Mouse (Mus musculus): Measurements from ENCODE around the gene Slc25a26. TPM values are rescaled to one million over a fixed set of nuclear protein-coding genes. Genes with fewer than 3 reads are reported as not detected.

Gene Slc25a26
- polyA plus RNA-seq, 1 experiment from 2014 or later = 8.6 TPM

DNA sequence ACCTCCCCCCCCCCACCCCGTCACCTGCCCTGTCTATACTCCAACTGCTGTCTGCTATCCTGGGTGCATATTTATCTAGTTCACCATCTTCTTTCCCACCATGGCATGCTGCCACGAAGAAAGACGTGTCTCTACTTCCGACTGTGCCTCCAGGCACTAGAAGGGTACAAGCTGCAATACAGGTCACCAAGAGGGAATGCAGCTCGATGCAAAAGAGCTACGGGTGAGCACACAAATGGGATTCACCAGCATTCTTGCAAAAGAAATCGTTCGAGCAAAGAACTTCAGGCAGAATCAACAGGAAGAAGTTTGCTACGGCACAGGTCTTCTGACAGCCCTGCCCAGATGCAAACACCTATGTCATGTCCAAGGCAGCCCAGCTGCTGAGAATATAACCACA lies 134.6 kb downstream of the Slc25a26 start:
- no peak overlapping the region for H3K9ac ChIP-seq (replicated peaks; ENCODE audit: low read depth, low read length)
- H3K4me1 ChIP-seq (replicated peaks; ENCODE audit: control insufficient read depth, insufficient read depth, low read length) = peaks cover 8% of the 10 kb centered on the region; the same call in 1 of the 2 replicates
- no peak for ATAC-seq
- no peaks in the 10 kb centered on the region for H3K27me3 ChIP-seq (replicated peaks; ENCODE audit: control insufficient read depth, insufficient read depth, low read length)
- H3K4me3 ChIP-seq (replicated peaks; ENCODE audit: low read length) = no peak overlapping the region
- WGBS = 64% methylated on average over 9 of the region's 9 CpGs
- H3K9me3 ChIP-seq (ENCODE audit: control insufficient read depth, low read length) = no peaks in the 10 kb centered on the region
- H3K36me3 ChIP-seq (ENCODE audit: control insufficient read depth, insufficient read depth) = no peaks in the 10 kb centered on the region
- H3K27ac ChIP-seq (ENCODE audit: low read length) = no peak overlapping the region
- H3K4me2 ChIP-seq (ENCODE audit: low read length) = no peak overlapping the region

DNA sequence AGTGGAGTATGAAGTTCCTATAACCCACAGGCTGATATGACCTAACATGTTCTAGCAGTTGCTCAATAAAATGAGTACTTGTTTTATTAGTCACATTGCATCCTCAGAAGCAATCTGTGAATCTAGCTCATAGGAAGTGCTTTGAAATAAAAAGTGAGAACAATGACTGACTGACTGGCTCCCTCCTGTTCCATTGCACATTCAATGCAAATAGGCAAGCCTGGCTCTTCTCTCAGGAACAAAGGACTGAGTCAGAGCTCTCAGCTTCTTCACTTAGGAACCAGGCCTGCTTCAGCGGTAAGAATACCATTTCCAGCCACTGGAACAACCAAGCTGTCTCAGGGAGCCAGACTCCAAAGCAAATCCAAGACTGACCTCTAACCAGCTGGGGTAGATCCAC lies 135.2 kb downstream of the Slc25a26 start:
- H3K9ac ChIP-seq (replicated peaks; ENCODE audit: low read depth, low read length) = no peak overlapping the region
- H3K4me3 ChIP-seq (replicated peaks; ENCODE audit: low read length) = no peak overlapping the region
- no peaks in the 10 kb centered on the region for H3K27me3 ChIP-seq (replicated peaks; ENCODE audit: control insufficient read depth, insufficient read depth, low read length)
- 33% methylated on average over 1 of the region's 1 CpGs for WGBS
- ATAC-seq = no peak
- H3K4me2 ChIP-seq (ENCODE audit: low read length) = no peak overlapping the region
- no peak overlapping the region for H3K27ac ChIP-seq (ENCODE audit: low read length)
- no peaks in the 10 kb centered on the region for H3K9me3 ChIP-seq (ENCODE audit: control insufficient read depth, low read length)
- H3K4me1 ChIP-seq (replicated peaks; ENCODE audit: control insufficient read depth, insufficient read depth, low read length) = peaks cover 11% of the 10 kb centered on the region
- no peaks in the 10 kb centered on the region for H3K36me3 ChIP-seq (ENCODE audit: control insufficient read depth, insufficient read depth)

DNA sequence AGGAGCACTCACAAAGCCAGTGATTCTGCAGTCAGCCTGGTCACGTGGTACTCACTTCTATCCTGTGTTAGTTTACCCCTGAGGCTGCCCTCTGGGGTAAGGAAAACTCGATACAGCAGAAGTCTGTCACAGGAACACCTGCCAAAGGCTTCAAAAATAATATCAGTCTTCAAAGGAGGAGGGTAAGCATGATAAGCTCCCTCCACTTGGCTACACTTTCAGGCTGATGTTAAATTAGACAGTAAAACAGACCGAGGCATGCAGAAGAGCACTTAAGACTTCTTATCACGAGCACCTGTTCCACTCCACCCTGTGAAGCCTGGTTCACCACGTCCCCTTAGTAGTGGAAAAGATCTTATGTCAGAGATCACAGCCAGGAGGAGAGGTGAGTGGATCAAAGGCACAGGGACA lies 136.9 kb downstream of the Slc25a26 start:
- H3K4me1 ChIP-seq (replicated peaks; ENCODE audit: control insufficient read depth, insufficient read depth, low read length) = peaks cover 9% of the 10 kb centered on the region
- H3K9ac ChIP-seq (replicated peaks; ENCODE audit: low read depth, low read length) = no peak overlapping the region
- no peak for ATAC-seq
- no peaks in the 10 kb centered on the region for H3K36me3 ChIP-seq (ENCODE audit: control insufficient read depth, insufficient read depth)
- H3K9me3 ChIP-seq (ENCODE audit: control insufficient read depth, low read length) = no peaks in the 10 kb centered on the region
- no peak overlapping the region for H3K4me2 ChIP-seq (ENCODE audit: low read length)
- H3K4me3 ChIP-seq (replicated peaks; ENCODE audit: low read length) = no peak overlapping the region
- WGBS = 72% methylated on average over 5 of the region's 5 CpGs
- H3K27me3 ChIP-seq (replicated peaks; ENCODE audit: control insufficient read depth, insufficient read depth, low read length) = no peaks in the 10 kb centered on the region
- H3K27ac ChIP-seq (ENCODE audit: low read length) = no peak overlapping the region

DNA sequence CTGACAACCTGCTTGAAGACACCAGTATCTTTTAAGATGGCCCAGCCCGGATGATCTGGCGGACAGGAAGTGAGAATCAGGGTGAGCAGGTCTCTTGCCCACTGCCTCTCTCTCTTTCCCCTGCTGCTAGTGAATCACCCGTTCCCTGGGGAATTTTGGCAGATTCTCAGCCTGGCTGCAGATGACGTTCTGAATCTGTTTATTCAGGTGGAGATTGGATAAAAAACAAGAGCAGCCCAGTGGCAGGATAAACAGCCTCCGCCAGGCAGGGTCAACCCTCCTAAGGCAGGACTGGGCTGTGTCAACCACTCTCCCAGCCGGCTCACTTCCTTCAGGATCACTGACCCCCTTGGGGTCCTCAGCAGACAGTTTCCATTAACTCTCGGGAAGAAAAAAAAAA lies 140.2 kb downstream of the Slc25a26 start:
- H3K9me3 ChIP-seq (ENCODE audit: control insufficient read depth, low read length) = no peaks in the 10 kb centered on the region
- H3K36me3 ChIP-seq (ENCODE audit: control insufficient read depth, insufficient read depth) = no peaks in the 10 kb centered on the region
- peaks cover 9% of the 10 kb centered on the region for H3K4me1 ChIP-seq (replicated peaks; ENCODE audit: control insufficient read depth, insufficient read depth, low read length)
- 37% methylated on average over 7 of the region's 7 CpGs for WGBS
- H3K27ac ChIP-seq (ENCODE audit: low read length) = no peak overlapping the region
- no peak overlapping the region for H3K4me2 ChIP-seq (ENCODE audit: low read length)
- no peaks in the 10 kb centered on the region for H3K27me3 ChIP-seq (replicated peaks; ENCODE audit: control insufficient read depth, insufficient read depth, low read length)
- no peak overlapping the region for H3K4me3 ChIP-seq (replicated peaks; ENCODE audit: low read length)
- ATAC-seq = 0 out of 2 replicates have a peak, but pooled peaks have one; percentile 18
- H3K9ac ChIP-seq (replicated peaks; ENCODE audit: low read depth, low read length) = no peak overlapping the region

GRCm38 (mm10) chr6:94642048-94642447 lies 141.9 kb downstream of the Slc25a26 start:
- no peak for ATAC-seq
- Histone ChIP-seq H3K9me3 (ENCODE audit: control insufficient read depth, low read length) (no peaks in the 10 kb centered on the region), H3K4me2 (ENCODE audit: low read length) (no peak overlapping the region), H3K36me3 (ENCODE audit: control insufficient read depth, insufficient read depth) (no peaks in the 10 kb centered on the region), H3K9ac (replicated peaks; ENCODE audit: low read depth, low read length) (no peak overlapping the region), H3K27ac (ENCODE audit: low read length) (no peak overlapping the region), H3K4me1 (replicated peaks; ENCODE audit: control insufficient read depth, insufficient read depth, low read length) (peaks cover 9% of the 10 kb centered on the region), H3K27me3 (replicated peaks; ENCODE audit: control insufficient read depth, insufficient read depth, low read length) (no peaks in the 10 kb centered on the region), H3K4me3 (replicated peaks; ENCODE audit: low read length) (no peak overlapping the region)
- WGBS = 93% methylated on average over 1 of the region's 1 CpGs

- Histone ChIP-seq H3K4me2 (ENCODE audit: low read length) (no peak overlapping the region), H3K27me3 (replicated peaks; ENCODE audit: control insufficient read depth, insufficient read depth, low read length) (no peaks in the 10 kb centered on the region), H3K27ac (ENCODE audit: low read length) (no peak overlapping the region), H3K4me1 (replicated peaks; ENCODE audit: control insufficient read depth, insufficient read depth, low read length) (peaks cover 26% of the 10 kb centered on the region), H3K9me3 (ENCODE audit: control insufficient read depth, low read length) (no peaks in the 10 kb centered on the region), H3K9ac (replicated peaks; ENCODE audit: low read depth, low read length) (no peak overlapping the region), H3K36me3 (ENCODE audit: control insufficient read depth, insufficient read depth) (no peaks in the 10 kb centered on the region), H3K4me3 (replicated peaks; ENCODE audit: low read length) (no peak overlapping the region)
- WGBS = 93% methylated on average over 2 of the region's 2 CpGs
- no peak for ATAC-seq
Measured at GRCm38 (mm10) chr6:94643989-94644388, 143.9 kb downstream of the Slc25a26 start.

DNA sequence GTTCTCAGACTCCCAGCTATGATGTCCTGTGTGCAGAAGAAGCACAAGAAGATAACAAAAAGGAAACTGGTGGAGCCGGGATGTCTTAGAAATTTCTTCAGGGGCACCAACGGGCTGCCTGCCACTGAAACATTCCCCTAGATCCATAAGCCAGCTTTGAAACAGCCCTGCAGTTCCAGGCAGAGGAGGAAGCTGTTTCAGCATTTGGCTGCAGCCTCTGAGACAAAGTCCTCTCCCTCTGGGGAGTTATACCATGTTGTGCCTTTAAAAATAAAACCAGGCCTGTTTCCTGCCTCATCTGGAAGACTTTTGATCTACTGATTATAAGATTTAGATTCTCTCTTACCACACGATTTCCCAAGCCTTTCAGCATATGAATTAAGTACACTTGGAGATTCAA lies 144.5 kb downstream of the Slc25a26 start:
- Histone ChIP-seq H3K4me1 (replicated peaks; ENCODE audit: control insufficient read depth, insufficient read depth, low read length) (peaks cover 32% of the 10 kb centered on the region), H3K9me3 (ENCODE audit: control insufficient read depth, low read length) (no peaks in the 10 kb centered on the region), H3K4me3 (replicated peaks; ENCODE audit: low read length) (no peak overlapping the region), H3K27me3 (replicated peaks; ENCODE audit: control insufficient read depth, insufficient read depth, low read length) (no peaks in the 10 kb centered on the region), H3K27ac (ENCODE audit: low read length) (no peak overlapping the region), H3K36me3 (ENCODE audit: control insufficient read depth, insufficient read depth) (no peaks in the 10 kb centered on the region), H3K4me2 (ENCODE audit: low read length) (no peak overlapping the region), H3K9ac (replicated peaks; ENCODE audit: low read depth, low read length) (no peak overlapping the region)
- WGBS = 74% methylated on average over 3 of the region's 3 CpGs
- ATAC-seq = no peak

- Histone ChIP-seq H3K4me2 (ENCODE audit: low read length) (no peak overlapping the region), H3K27me3 (replicated peaks; ENCODE audit: control insufficient read depth, insufficient read depth, low read length) (no peaks in the 10 kb centered on the region), H3K9ac (replicated peaks; ENCODE audit: low read depth, low read length) (no peak overlapping the region), H3K4me1 (replicated peaks; ENCODE audit: control insufficient read depth, insufficient read depth, low read length) (peaks cover 25% of the 10 kb centered on the region), H3K27ac (ENCODE audit: low read length) (no peak overlapping the region), H3K4me3 (replicated peaks; ENCODE audit: low read length) (no peak overlapping the region), H3K9me3 (ENCODE audit: control insufficient read depth, low read length) (no peaks in the 10 kb centered on the region), H3K36me3 (ENCODE audit: control insufficient read depth, insufficient read depth) (no peaks in the 10 kb centered on the region)
- 54% methylated on average over 4 of the region's 4 CpGs for WGBS
- ATAC-seq = no peak
Measured at GRCm38 (mm10) chr6:94645723-94646122, 145.6 kb downstream of the Slc25a26 start.

DNA sequence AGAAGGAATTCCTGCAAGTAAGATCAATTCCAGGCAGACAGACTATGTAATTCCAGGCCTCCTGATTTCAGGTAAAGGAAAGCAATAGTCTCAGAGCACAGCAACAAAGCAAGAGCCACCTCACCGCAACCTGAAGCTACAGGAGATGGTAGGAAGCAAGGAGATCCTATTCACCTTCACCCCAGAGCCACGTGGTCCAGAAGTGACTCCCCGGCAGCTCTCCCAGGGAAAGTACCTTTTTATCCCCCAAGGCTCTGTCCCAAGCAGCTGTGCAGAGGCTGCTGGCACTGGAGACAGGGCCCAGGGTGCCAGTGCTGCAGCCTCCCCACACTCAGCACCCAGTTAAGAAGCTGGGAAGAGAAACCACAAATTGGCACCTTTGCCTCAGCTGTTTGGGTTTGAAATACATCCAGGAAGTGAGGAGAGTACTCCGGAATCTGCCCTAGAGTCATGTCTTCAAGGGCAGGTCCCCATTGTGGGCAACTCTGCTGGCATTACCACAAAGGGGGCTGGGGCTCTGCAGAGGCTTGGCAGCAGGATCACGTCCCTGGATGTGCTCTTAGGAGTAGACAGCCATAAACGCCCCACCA lies 146.2 kb downstream of the Slc25a26 start:
- H3K9ac ChIP-seq (replicated peaks; ENCODE audit: low read depth, low read length) = no peak overlapping the region
- H3K4me1 ChIP-seq (replicated peaks; ENCODE audit: control insufficient read depth, insufficient read depth, low read length) = peaks cover 25% of the 10 kb centered on the region
- no peak for ATAC-seq
- H3K27me3 ChIP-seq (replicated peaks; ENCODE audit: control insufficient read depth, insufficient read depth, low read length) = no peaks in the 10 kb centered on the region
- WGBS = 65% methylated on average over 6 of the region's 6 CpGs
- no peak overlapping the region for H3K27ac ChIP-seq (ENCODE audit: low read length)
- no peaks in the 10 kb centered on the region for H3K9me3 ChIP-seq (ENCODE audit: control insufficient read depth, low read length)
- H3K36me3 ChIP-seq (ENCODE audit: control insufficient read depth, insufficient read depth) = no peaks in the 10 kb centered on the region
- H3K4me3 ChIP-seq (replicated peaks; ENCODE audit: low read length) = no peak overlapping the region
- H3K4me2 ChIP-seq (ENCODE audit: low read length) = no peak overlapping the region

GRCm38 (mm10) chr6:94646902-94647301 lies 146.8 kb downstream of the Slc25a26 start:
- no peak for ATAC-seq
- H3K9ac ChIP-seq (replicated peaks; ENCODE audit: low read depth, low read length) = no peak overlapping the region
- peaks cover 25% of the 10 kb centered on the region for H3K4me1 ChIP-seq (replicated peaks; ENCODE audit: control insufficient read depth, insufficient read depth, low read length)
- no peaks in the 10 kb centered on the region for H3K36me3 ChIP-seq (ENCODE audit: control insufficient read depth, insufficient read depth)
- no peak overlapping the region for H3K4me3 ChIP-seq (replicated peaks; ENCODE audit: low read length)
- H3K4me2 ChIP-seq (ENCODE audit: low read length) = no peak overlapping the region
- no peaks in the 10 kb centered on the region for H3K9me3 ChIP-seq (ENCODE audit: control insufficient read depth, low read length)
- 82% methylated on average over 6 of the region's 6 CpGs for WGBS
- H3K27me3 ChIP-seq (replicated peaks; ENCODE audit: control insufficient read depth, insufficient read depth, low read length) = no peaks in the 10 kb centered on the region
- H3K27ac ChIP-seq (ENCODE audit: low read length) = no peak overlapping the region
